In genomic region chr4:46601844-46602423, GRCm38 (mm10) we compare ENCODE assay signal across 8 mouse cellular contexts. TPM values are rescaled to one million over a fixed set of nuclear protein-coding genes. Genes with fewer than 3 reads are reported as not detected.
DNase-seq lines count a peak whose midpoint lies in the region; ATAC-seq and TF ChIP-seq lines count a peak whose summit lies in the region.

TSS of gene Coro2a (minus strand) at chr4:46602202.

- 2% methylated on average over 32 of the region's 66 CpGs for WGBS in forebrain, embryonic 16.5 days
- WGBS in neural tube, embryonic 15.5 days = under 1% methylated on average over 47 of the region's 66 CpGs

- peak; percentile 77 for ATAC-seq in forebrain, embryonic 16.5 days
- ATAC-seq in neural tube, embryonic 15.5 days (ENCODE audit: low FRiP score) = peak; percentile 79

- DNase-seq in ES-E14 (ENCODE audit: low read depth, low spot score) = no peak
- peak; percentile 88 to 96 for DNase-seq in cerebellum, adult 18-20 months
- DNase-seq in heart, postnatal 25 days (ENCODE audit: low spot score) = peak; percentile 40
- peak; percentile 87 to 94 for DNase-seq in layer of hippocampus, adult 18-20 months (ENCODE audit: low spot score in 2 of 2)
- peak; percentile 81 to 86 for DNase-seq in lung, adult 18-20 months
- DNase-seq in testis, postnatal 10 days (ENCODE audit: low spot score) = peak; percentile 94

- H3K9ac ChIP-seq in ES-E14 (ENCODE audit: insufficient read depth, low read depth, low read length, poor library complexity, severe bottlenecking) = peak within 1 kb of the TSS; percentile 76
- H3K9ac ChIP-seq in forebrain, embryonic 16.5 days (replicated peaks; ENCODE audit: low read depth, low read length) = peak within 1 kb of the TSS; percentile 77
- H3K9ac ChIP-seq in neural tube, embryonic 15.5 days (replicated peaks) = peak within 1 kb of the TSS; percentile 76

- peak within 1 kb of the TSS; percentile 66 to 83 for H3K4me3 ChIP-seq in ES-E14 (ENCODE audit: insufficient read depth in 1 of 2, low read depth in 1 of 2, low read length in 2 of 2, poor library complexity in 1 of 2, severe bottlenecking in 1 of 2)
- peak within 1 kb of the TSS; percentile 72 for H3K4me3 ChIP-seq in forebrain, embryonic 16.5 days (replicated peaks; ENCODE audit: low read length)
- peak within 1 kb of the TSS; percentile 60 for H3K4me3 ChIP-seq in neural tube, embryonic 15.5 days (replicated peaks)

- intact Hi-C loops in heart, postnatal 25 days (cut with DNase I) = loop anchor here (5.0 kb wide), 1 partner anchor 70 kb away; no protein-coding TSS in a partner anchor

- peaks cover 8% of the 10 kb centered on the region for H3K27me3 ChIP-seq in forebrain, embryonic 16.5 days (replicated peaks; ENCODE audit: control insufficient read depth, insufficient read depth, low read length)
- peaks cover 14% of the 10 kb centered on the region for H3K27me3 ChIP-seq in neural tube, embryonic 15.5 days (replicated peaks)

- peak within 1 kb of the TSS; percentile 94 for H3K4me2 ChIP-seq in forebrain, embryonic 16.5 days (ENCODE audit: low read length)
- peak within 1 kb of the TSS; percentile 87 for H3K4me2 ChIP-seq in neural tube, embryonic 15.5 days

- H3K9me3 ChIP-seq in ES-E14 (ENCODE audit: control insufficient read depth, insufficient read depth, low read depth, low read length) = no peaks in the 10 kb centered on the region
- H3K9me3 ChIP-seq in forebrain, embryonic 16.5 days (ENCODE audit: control insufficient read depth, low read length) = no peaks in the 10 kb centered on the region
- no peaks in the 10 kb centered on the region for H3K9me3 ChIP-seq in neural tube, embryonic 15.5 days (replicated peaks)

- H3K36me3 ChIP-seq in ES-E14 (ENCODE audit: control insufficient read depth, insufficient read depth, low read length, poor library complexity, severe bottlenecking) = peaks cover 4% of the 10 kb centered on the region; the same call in 1 of the 2 replicates
- no peaks in the 10 kb centered on the region for H3K36me3 ChIP-seq in forebrain, embryonic 16.5 days (ENCODE audit: control insufficient read depth, insufficient read depth)
- H3K36me3 ChIP-seq in neural tube, embryonic 15.5 days = no peaks in the 10 kb centered on the region

- in situ Hi-C loops in ES-E14 (cut with MboI; ENCODE audit: low sequenced_read_pairs in 2 of 2, unreplicated experiment in 2 of 2) = no loop called here

- no peak within 1 kb of the TSS for H3K27ac ChIP-seq in ES-E14 (ENCODE audit: insufficient read depth, low read depth, low read length, poor library complexity, severe bottlenecking)
- no peak within 1 kb of the TSS for H3K27ac ChIP-seq in forebrain, embryonic 16.5 days (ENCODE audit: low read length)
- peak within 1 kb of the TSS; percentile 54 for H3K27ac ChIP-seq in neural tube, embryonic 15.5 days (replicated peaks)

- no peaks in the 10 kb centered on the region; a peak in 1 of 4 replicates for H3K4me1 ChIP-seq in ES-E14 (ENCODE audit: control insufficient read depth in 2 of 2, insufficient read depth in 2 of 2, low read length in 2 of 2, poor library complexity in 1 of 2)
- H3K4me1 ChIP-seq in forebrain, embryonic 16.5 days (replicated peaks; ENCODE audit: control insufficient read depth, insufficient read depth, low read length) = peaks cover 16% of the 10 kb centered on the region
- peaks cover 17% of the 10 kb centered on the region; the same call in 1 of the 2 replicates for H3K4me1 ChIP-seq in neural tube, embryonic 15.5 days

TF ChIP-seq in ES-E14, 5 proteins besides CTCF, POLR2A, EP300 and RAD21:
- no peak; the same call in 1 of the 2 replicates for TF ChIP-seq ZC3H11A (IDR thresholded peaks at IDR 0.05; ENCODE audit: borderline replicate concordance, low read depth, low read length)

RNA-seq across cellular contexts. Expression of gene Coro2a, which starts in this region (rescaled TPM):
- total RNA-seq in ES-E14 (2012; rRNA removed) = 1.6 and 2.5 TPM in 2 replicates
- 5.6 and 7.6 TPM in 2 replicates for polyA plus RNA-seq in forebrain, embryonic 16.5 days (2015; fragmentation: Nextera tagmentation; extraction: Ambion mirVana)
- under 1 TPM; 0.18 to 0.45 TPM for total RNA-seq in heart, postnatal 25 days (2021)
- 10 to 100 TPM; 14.9 to 16.3 TPM for total RNA-seq in layer of hippocampus, adult 18-20 months (2021)
- 9.8 and 18.7 TPM in 2 replicates for polyA plus RNA-seq in neural tube, embryonic 15.5 days (2015; fragmentation: Nextera tagmentation; extraction: Ambion mirVana)

Comparison
In these comparisons a context has a peak if more than half of its experiments do, and no peak if none do; other contexts are left out.
1. Peak in DNase-seq in heart, postnatal 25 days; RNA of the gene not detected or under 1 TPM.